9 mouse cellular contexts compared by ENCODE assay signal in the genomic region with DNA sequence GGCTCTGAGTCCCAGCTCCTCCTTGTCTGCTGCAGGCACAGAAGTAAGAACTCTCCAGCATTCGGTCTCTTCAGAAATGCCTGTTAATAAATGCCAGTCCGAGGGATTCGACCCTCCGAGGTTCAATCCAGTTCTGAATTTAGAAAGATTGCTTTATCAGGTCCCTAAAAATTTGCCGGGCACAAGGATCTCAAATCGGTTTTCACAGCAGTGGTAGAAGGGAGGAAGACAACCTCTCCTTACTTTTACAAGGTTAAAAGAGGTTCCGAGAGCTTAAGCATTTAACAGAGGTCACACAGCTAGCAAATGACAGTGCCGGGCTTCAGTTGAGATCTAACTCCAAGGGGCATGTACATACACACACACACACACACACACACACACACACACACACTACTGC. TPM values are rescaled to one million over a fixed set of nuclear protein-coding genes. Genes with fewer than 3 reads are reported as not detected.
A peak's percentile ranks its signal among the peaks of the same experiment; 100 is the strongest.
DNase-seq lines count a peak whose midpoint lies in the region; ATAC-seq and TF ChIP-seq lines count a peak whose summit lies in the region.
"Had no signal": no experiment of that assay in that cellular context is flagged by ENCODE, and none has a peak within 500 bp of the region (broad histone marks: within the 10 kb centered on the region; RNA-seq: fewer than 3 reads in every experiment).

No protein-coding gene starts in this region.

- H3K27ac ChIP-seq in heart, adult 2 months, result peak overlapping the region; percentile 92
- no peak overlapping the region for H3K27ac ChIP-seq in midbrain, embryonic 11.5 days (ENCODE audit: low read depth, low read length)
- H3K27ac ChIP-seq in midbrain, embryonic 10.5 days (replicated peaks), result no peak overlapping the region
- H3K27ac ChIP-seq in limb, embryonic 12.5 days, result no peak overlapping the region
- no peak overlapping the region for H3K27ac ChIP-seq in stomach, embryonic 14.5 days (ENCODE audit: low read length)

- intact Hi-C loops in heart, adult 2 months (cut with DNase I), result no loop called here
- intact Hi-C loops in heart, postnatal 14 days (cut with DNase I), result no loop called here

- WGBS in heart, adult 2 months, result 13% methylated on average over 8 of the region's 8 CpGs
- WGBS in midbrain, embryonic 11.5 days, result 75% methylated on average over 8 of the region's 8 CpGs
- 79% methylated on average over 8 of the region's 8 CpGs for WGBS in midbrain, embryonic 10.5 days
- WGBS in limb, embryonic 12.5 days, result 42% methylated on average over 8 of the region's 8 CpGs
- WGBS in stomach, embryonic 14.5 days, result 56% methylated on average over 8 of the region's 8 CpGs

- TF ChIP-seq CTCF in heart, adult 2 months (IDR thresholded peaks at IDR 0.05), result no peak

- DNase-seq in heart, adult 2 months, result peak in 1 of 2 experiments; percentile 35
- no peak for DNase-seq in heart, postnatal 14 days
- DNase-seq in midbrain, embryonic 11.5 days (ENCODE audit: low spot score, missing footprints), result no peak
- no peak for DNase-seq in midbrain, embryonic 10.5 days (ENCODE audit: low spot score)
- DNase-seq in cerebellum, postnatal 36 days, result no peak
- DNase-seq in testis, postnatal 14 days (ENCODE audit: low spot score), result no peak
- DNase-seq: right cerebral cortex, postnatal 4 days had no signal

- H3K79me2 ChIP-seq in heart, adult 2 months (replicated peaks; ENCODE audit: control insufficient read depth, insufficient read depth, low read length), result peaks cover 2% of the 10 kb centered on the region

- H3K27me3 ChIP-seq in heart, adult 2 months (ENCODE audit: control insufficient read depth, insufficient read depth, low read length), result no peaks in the 10 kb centered on the region
- no peaks in the 10 kb centered on the region for H3K27me3 ChIP-seq in midbrain, embryonic 11.5 days (ENCODE audit: control insufficient read depth, insufficient read depth, low read length)
- H3K27me3 ChIP-seq in midbrain, embryonic 10.5 days (ENCODE audit: low read depth, poor library complexity, severe bottlenecking), result peaks cover 21% of the 10 kb centered on the region
- H3K27me3 ChIP-seq in limb, embryonic 12.5 days, result 0 out of 2 replicates have a peak, but pooled peaks cover 13% of the 10 kb centered on the region
- no peaks in the 10 kb centered on the region for H3K27me3 ChIP-seq in stomach, embryonic 14.5 days (ENCODE audit: control insufficient read depth, insufficient read depth, low read length)

- TF ChIP-seq POLR2A in heart, adult 2 months (IDR thresholded peaks at IDR 0.05; ENCODE audit: insufficient read depth, low read depth, low read length), result 0 out of 2 replicates have a peak, but pooled peaks have one; percentile 38

- peak overlapping the region; percentile 81 for H3K4me3 ChIP-seq in heart, adult 2 months
- H3K4me3 ChIP-seq in midbrain, embryonic 11.5 days (ENCODE audit: low read depth, low read length), result no peak overlapping the region
- no peak overlapping the region for H3K4me3 ChIP-seq in midbrain, embryonic 10.5 days
- H3K4me3 ChIP-seq in limb, embryonic 12.5 days (replicated peaks), result no peak overlapping the region
- H3K4me3 ChIP-seq in stomach, embryonic 14.5 days (ENCODE audit: low read depth, low read length), result peak overlapping the region; percentile 43; the same call in 1 of the 2 replicates

- H3K9me3 ChIP-seq in midbrain, embryonic 11.5 days (ENCODE audit: control insufficient read depth, low read length), result no peaks in the 10 kb centered on the region
- H3K9me3 ChIP-seq in midbrain, embryonic 10.5 days (replicated peaks), result no peaks in the 10 kb centered on the region
- H3K9me3 ChIP-seq in limb, embryonic 12.5 days, result no peaks in the 10 kb centered on the region
- no peaks in the 10 kb centered on the region for H3K9me3 ChIP-seq in stomach, embryonic 14.5 days (ENCODE audit: control insufficient read depth, low read depth, low read length)

- H3K4me2 ChIP-seq in midbrain, embryonic 11.5 days, result peak overlapping the region; percentile 72; the same call in 1 of the 2 replicates
- peak overlapping the region; percentile 90 for H3K4me2 ChIP-seq in limb, embryonic 12.5 days
- peak overlapping the region; percentile 92 for H3K4me2 ChIP-seq in stomach, embryonic 14.5 days (replicated peaks; ENCODE audit: low read depth, low read length)

- no peak for TF ChIP-seq EP300 in heart, adult 2 months (IDR thresholded peaks at IDR 0.05; ENCODE audit: insufficient read depth, low read depth, low read length)

- peak overlapping the region; percentile 88 for H3K9ac ChIP-seq in heart, adult 2 months (ENCODE audit: low read depth, low read length)
- H3K9ac ChIP-seq in midbrain, embryonic 11.5 days (ENCODE audit: low read length), result no peak overlapping the region
- no peak overlapping the region for H3K9ac ChIP-seq in limb, embryonic 12.5 days (replicated peaks)
- no peak overlapping the region for H3K9ac ChIP-seq in stomach, embryonic 14.5 days (replicated peaks; ENCODE audit: low read depth, low read length)

- H3K36me3 ChIP-seq in heart, adult 2 months (ENCODE audit: control insufficient read depth, insufficient read depth, low read length), result peaks cover 7% of the 10 kb centered on the region
- no peaks in the 10 kb centered on the region for H3K36me3 ChIP-seq in midbrain, embryonic 11.5 days (ENCODE audit: control insufficient read depth, insufficient read depth, low read length)
- H3K36me3 ChIP-seq in midbrain, embryonic 10.5 days, result no peaks in the 10 kb centered on the region
- no peaks in the 10 kb centered on the region for H3K36me3 ChIP-seq in limb, embryonic 12.5 days
- H3K36me3 ChIP-seq in stomach, embryonic 14.5 days (ENCODE audit: control insufficient read depth, insufficient read depth, low read length), result no peaks in the 10 kb centered on the region

- ATAC-seq in midbrain, embryonic 11.5 days (ENCODE audit: low FRiP score), result no peak
- no peak for ATAC-seq in limb, embryonic 12.5 days (ENCODE audit: insufficient number of reproducible peaks, insufficient read depth, low FRiP score, low TSS enrichment, low read depth)
- no peak for ATAC-seq in stomach, embryonic 14.5 days (ENCODE audit: insufficient number of reproducible peaks, insufficient read depth, low FRiP score, low read depth)

- H3K4me1 ChIP-seq in heart, adult 2 months (ENCODE audit: control insufficient read depth, insufficient read depth, low read length), result peaks cover 17% of the 10 kb centered on the region
- H3K4me1 ChIP-seq in midbrain, embryonic 11.5 days (ENCODE audit: control insufficient read depth, insufficient read depth, low read length), result 0 out of 2 replicates have a peak, but pooled peaks cover 7% of the 10 kb centered on the region
- peaks cover 15% of the 10 kb centered on the region for H3K4me1 ChIP-seq in midbrain, embryonic 10.5 days
- H3K4me1 ChIP-seq in limb, embryonic 12.5 days (replicated peaks), result peaks cover 13% of the 10 kb centered on the region; the same call in 1 of the 2 replicates
- H3K4me1 ChIP-seq in stomach, embryonic 14.5 days (ENCODE audit: control insufficient read depth, insufficient read depth, low read length), result peaks cover 5% of the 10 kb centered on the region; the same call in 1 of the 2 replicates

RNA-seq across cellular contexts. Expression of a gene that starts 0.9 kb away (rescaled TPM):
- 10 to 100 TPM; 12.1 to 17.4 TPM for total RNA-seq in heart, adult 2 months (2021)
- 5.1 and 9.3 TPM in 2 replicates for polyA plus RNA-seq in heart, adult 2 months (2012; rRNA removed)
- total RNA-seq in heart, postnatal 14 days (2021), result 10 to 100 TPM; 14.5 to 16.7 TPM
- polyA plus RNA-seq in midbrain, embryonic 11.5 days (2014; fragmentation: Nextera tagmentation; extraction: Ambion mirVana), result 0.36 and 0.81 TPM in 2 replicates
- 0.38 and 0.41 TPM in 2 replicates for polyA plus RNA-seq in midbrain, embryonic 10.5 days (2016; fragmentation: Nextera tagmentation; extraction: Ambion mirVana)
- 1.1 and 1.4 TPM in 2 replicates for polyA plus RNA-seq in limb, embryonic 12.5 days (2016; fragmentation: Nextera tagmentation; extraction: Ambion mirVana)
- 2.4 and 3.1 TPM in 2 replicates for polyA plus RNA-seq in stomach, embryonic 14.5 days (2014; fragmentation: Nextera tagmentation; extraction: Ambion mirVana)

RNA-seq across cellular contexts. Expression of a gene that starts 36.0 kb away (rescaled TPM):
- total RNA-seq in heart, adult 2 months (2021), result 100 to 1,000 TPM; 134 to 152 TPM
- polyA plus RNA-seq in heart, adult 2 months (2012; rRNA removed), result 517 and 1,089 TPM in 2 replicates
- 100 to 1,000 TPM; 391 to 443 TPM for total RNA-seq in heart, postnatal 14 days (2021)
- 31.5 and 34.9 TPM in 2 replicates for polyA plus RNA-seq in midbrain, embryonic 11.5 days (2014; fragmentation: Nextera tagmentation; extraction: Ambion mirVana)
- 19.0 and 33.6 TPM in 2 replicates for polyA plus RNA-seq in midbrain, embryonic 10.5 days (2016; fragmentation: Nextera tagmentation; extraction: Ambion mirVana)
- polyA plus RNA-seq in limb, embryonic 12.5 days (2016; fragmentation: Nextera tagmentation; extraction: Ambion mirVana), result 120 and 137 TPM in 2 replicates
- 2,393 and 2,414 TPM in 2 replicates for polyA plus RNA-seq in stomach, embryonic 14.5 days (2014; fragmentation: Nextera tagmentation; extraction: Ambion mirVana)

Comparison
In these comparisons a context has a peak if more than half of its experiments do, and no peak if none do; other contexts are left out.
1. H3K4me3 ChIP-seq: peak in heart, adult 2 months (single experiment) and stomach, embryonic 14.5 days (single experiment); none in midbrain, embryonic 11.5 days (single experiment), midbrain, embryonic 10.5 days (single experiment) and limb, embryonic 12.5 days (single experiment).
2. Peak in every context shown above with its lines, with median percentiles within 50 percentile points of each other: H3K4me2 ChIP-seq.